Mouse (Mus musculus) left cerebral cortex, adult 8-10 months (tissue): Measurements from ENCODE around the gene Tmod3. TPM values are rescaled to one million over a fixed set of nuclear protein-coding genes. Genes with fewer than 3 reads are reported as not detected.

Experiments
- DNase-seq, 2 experiments: peaks; one replicate each; pipeline ENCODE4 v3.0.0; 2022; ENCODE audit warnings: low spot score in 2 of 2
- total RNA-seq, 4 experiments: library from RNA; stranded (reverse); gene quantifications; 2 replicates each; pipeline ENCODE4 v1.2.4; 2022

Tmod3 gene
- total RNA-seq, result 10 to 100 TPM; 43.9 to 54.9 (median 50.5) TPM

DNA sequence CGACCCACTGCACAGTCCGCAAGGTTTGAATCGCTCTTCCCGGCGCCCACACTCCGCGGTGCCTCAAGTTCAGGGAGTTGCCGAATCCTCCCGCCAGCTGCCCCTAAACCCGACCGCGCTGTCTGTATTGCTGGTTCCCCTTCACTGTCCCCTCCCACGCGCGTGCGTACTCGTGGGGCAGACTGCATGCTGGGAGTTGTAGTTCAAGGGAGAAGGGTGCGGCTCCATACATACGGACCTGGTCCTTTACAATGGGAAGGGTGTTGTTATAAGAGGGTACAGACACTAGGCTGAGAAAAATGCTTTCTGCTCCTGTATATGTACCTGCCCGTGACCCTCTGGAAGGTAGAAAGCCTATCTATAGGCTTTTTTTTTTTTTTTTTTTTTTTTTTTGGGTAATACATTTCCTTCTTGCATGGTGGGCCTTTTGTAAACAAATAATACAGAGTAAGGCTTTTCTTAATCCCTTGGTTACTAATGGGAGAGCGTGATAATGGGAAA, at the start of gene Tmod3:
Gene Tmod3, minus strand, starts transcription at position 146 of the 501 bp plus-strand sequence.
- DNase-seq, result peak; percentile 84 to 92

- no peak for DNase-seq
Observed at GRCm38 (mm10) chr9:75607496-75607895, 48.0 kb upstream of the Tmod3 start.

DNA sequence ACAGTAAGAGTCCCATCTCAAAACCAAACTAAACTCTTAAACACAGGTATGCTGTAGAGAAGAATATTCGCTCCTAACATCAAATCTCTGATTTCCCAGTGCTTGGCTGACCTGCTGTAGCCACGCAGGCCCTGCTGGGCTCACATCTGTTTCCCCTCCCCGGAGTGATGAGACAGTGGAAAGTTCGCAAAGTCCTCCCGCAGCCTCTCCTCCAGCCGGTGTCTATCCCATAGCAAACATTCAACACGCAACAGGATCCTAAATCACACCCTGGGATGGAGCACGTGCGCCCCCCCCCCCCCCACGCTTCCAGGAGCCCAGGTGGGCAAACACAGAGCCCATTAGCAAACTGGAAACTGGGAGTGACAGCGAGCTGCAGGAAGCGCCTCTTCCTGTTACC, 42.1 kb upstream of the Tmod3 start:
- no peak for DNase-seq

DNA sequence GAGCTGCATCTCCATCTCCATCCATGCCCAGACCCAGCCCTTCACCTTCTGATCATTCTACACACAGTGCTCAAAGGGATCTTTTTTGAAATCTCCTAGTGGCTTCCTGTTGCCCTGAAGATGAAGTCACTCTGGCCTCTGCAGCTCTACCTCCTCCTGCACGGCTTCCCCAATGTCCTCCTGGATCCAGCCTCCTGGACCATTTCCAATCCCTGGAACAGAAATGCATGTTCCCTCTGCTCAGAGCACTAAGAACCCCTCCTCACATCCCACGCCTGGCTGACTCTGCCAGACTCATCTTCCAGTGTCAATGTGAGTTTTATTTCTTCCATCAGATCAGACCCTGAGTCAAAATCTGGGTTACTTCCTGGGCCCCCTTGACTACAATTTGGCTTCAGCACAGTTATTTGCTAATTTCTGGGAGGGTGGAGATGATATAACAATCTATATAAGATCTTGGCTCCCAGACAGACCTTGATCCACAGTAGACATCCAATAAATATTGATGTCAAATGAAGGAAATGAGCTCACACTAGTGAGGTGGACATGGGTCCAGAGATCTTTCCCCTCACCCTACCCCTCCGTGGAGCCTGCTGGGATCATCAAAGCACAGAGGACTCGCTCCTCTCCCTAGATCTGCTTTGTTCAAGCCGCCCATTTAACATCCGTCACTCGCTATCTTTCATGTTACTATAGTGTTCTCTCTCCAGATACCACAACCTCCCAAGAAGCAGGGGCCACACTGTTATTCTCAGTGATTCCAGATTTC, 40.9 kb upstream of the Tmod3 start:
- peak in 1 of 2 experiments; percentile 40 for DNase-seq

DNA sequence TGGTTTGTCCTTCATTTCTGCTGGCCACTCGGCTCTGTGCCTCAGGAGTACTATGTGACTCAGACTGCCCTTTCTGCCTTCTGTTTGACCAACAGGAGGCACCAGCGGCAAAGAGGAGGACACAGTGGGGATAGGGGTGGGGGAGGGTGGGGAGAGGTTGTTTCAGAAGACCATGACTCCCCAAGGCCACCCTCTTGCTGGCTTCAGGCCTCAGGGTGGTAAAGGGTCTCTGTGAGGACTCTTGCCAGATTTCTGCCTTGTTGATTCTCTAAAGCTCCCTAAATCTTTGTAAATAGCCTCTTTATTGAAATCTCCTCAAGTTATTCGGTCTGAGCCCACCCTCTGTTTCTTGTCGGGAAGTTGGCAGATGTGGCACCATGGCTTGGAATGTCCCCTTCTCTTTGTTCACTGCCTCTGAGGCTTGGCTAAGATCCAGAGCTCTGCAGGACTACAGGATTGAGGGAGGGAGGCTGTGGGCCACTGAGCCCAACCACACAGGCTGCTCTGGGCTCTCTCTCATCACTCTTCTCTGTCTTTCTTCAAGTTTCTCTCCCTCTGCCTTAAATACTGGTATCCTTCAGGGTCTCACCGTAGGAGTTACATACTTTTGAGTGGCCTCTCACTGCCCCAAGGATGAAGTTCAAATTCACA, 39.9 kb upstream of the Tmod3 start:
- DNase-seq, result peak in 1 of 2 experiments; percentile 58

DNA sequence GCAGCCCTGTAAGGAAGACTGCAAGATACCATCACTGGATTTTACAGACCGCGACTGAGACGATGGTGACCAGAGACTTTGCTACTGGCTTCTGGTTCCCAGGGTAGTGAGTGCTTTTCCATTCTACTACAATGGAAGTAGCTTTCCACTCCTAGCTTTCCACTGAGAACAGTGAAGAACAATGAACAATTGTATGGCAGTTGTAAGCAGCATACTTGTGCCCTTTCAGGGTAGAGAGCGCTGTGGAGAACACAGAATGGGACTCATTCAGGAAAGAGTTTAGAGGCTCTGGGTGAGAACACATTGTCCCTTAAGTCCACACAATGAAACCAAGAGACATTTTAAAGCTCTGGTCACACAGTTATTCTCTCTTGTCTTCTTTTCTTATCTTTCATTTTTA, 38.1 kb upstream of the Tmod3 start:
- DNase-seq, result no peak

GRCm38 (mm10) chr9:75597036-75597435, 37.6 kb upstream of the Tmod3 start:
- DNase-seq, result no peak

GRCm38 (mm10) chr9:75593481-75593880, 34.0 kb upstream of the Tmod3 start:
- DNase-seq, result no peak

DNA sequence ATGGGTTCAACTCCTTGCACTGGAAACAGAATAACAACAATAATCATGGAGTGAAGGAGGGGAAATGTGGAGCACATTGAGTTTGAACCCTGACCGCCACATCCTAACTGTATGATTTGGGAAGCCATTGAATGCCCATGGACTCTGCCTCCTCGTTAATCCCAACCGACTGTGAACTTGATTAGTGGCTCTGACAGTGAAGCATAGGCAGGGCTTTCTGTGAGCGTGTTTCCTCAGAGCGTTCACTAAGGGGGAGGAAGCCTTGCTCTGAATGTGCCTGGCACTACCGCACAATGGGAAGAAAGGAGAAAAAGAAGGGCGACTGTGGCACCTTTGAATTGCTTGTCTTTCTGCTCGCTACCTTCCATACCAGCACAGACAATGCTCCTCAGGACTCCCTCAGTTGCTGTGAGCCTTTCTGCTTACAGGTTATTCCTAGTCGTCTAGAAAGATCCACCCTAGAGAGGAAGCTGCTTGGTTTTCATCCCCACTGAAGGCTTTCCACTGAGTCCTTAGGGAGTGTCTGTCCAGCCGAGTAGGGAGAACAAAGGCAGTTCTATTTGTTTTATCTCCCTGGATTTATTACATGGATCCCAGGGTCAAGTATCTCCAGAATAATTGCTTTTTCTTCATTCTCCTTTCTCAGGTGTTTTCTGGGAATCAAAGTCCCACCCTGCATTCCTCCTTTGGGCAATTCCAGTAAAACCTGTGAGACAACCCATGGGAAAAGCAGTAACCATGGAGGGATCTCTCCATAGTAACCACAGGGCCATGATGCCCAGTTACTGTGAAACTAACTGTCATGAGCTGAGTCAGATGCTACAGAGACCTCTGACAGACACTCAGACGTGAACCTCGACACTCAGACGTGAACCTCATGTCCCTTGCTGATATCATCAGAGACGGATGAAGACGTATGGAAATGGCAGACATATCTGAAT, 30.7 kb upstream of the Tmod3 start:
- DNase-seq, result no peak

GRCm38 (mm10) chr9:75581694-75582350, 22.4 kb upstream of the Tmod3 start:
- no peak for DNase-seq

- DNase-seq, result no peak
Observed at GRCm38 (mm10) chr9:75579321-75579720, 19.9 kb upstream of the Tmod3 start.

DNA sequence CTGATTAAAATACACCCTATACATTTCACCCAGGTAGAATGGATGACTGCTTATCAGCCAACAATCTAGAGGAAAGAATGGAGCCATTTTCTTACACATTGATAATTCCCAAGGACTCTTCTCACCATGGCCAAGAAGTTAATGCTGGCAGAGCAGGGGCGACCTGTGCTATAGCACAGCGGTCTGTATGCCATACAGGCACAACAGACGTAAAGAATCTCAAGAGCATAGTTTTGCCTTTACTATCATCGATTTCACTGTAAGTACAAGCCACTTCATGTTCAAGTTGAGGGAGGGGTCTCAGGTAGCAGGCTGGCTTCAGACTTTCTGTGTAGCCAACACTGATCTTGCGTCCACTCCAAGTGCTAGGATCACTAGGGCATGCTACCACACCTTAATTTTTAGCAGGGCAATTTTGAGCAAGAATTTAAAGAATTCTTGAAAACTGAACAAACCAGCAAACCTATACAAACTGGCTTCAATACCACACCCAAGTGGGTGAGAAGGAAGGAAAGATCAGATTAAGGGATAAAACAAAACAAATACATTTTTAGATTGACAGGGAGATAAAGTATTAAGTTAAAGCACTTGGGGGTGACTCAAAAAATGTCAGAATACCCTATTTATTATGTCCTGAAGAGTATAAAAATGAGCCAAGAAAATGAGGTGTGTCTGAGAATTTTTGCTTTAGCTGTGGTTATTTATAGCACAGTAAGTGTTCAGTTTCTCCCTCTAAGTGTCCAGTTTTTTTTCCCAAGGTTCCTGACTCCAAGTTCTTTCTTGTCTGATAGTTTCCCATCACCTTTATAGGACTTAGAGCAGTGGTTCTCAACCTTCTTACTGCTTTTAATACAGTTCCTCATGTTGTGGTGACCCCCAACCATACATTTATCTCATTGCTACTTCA, 11.8 kb upstream of the Tmod3 start:
- no peak for DNase-seq

DNA sequence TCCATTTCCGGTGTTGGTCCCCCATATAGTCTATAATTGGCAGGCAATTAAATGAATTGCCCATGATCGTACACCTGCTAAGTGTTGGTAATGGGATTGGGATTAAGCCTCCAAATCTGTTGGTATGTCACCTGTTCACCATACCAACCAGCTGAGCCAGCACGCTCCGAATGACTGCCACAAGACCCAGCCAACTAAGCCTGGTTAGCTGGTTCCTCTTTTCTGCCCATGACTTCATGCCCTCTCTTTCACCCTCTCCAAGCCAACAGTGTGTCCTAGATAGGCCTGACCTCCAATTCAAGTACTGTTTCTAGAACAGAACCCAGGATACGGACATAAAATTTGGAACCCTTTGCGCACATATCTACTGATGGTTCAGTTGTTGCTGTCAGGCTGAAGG, 8.9 kb upstream of the Tmod3 start:
- DNase-seq, result no peak

DNA sequence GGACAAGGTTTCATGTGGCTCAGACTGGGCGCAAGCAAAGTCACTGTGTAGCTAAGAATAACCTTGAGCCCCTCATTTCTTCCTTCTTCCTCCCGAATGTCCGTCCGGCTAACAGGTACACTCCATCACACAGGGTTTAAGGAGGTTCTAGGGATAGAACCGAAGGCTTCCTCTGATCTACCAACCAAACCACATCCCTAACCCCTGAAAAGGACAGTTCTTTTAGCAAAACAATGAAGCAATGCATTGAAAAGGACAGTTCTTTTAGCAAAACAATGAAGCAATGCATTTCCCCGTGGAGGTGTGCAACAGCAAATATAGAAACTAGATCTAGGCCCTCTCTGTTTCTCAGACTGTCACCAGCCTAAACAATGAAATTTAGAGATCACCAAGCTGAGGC, 5.4 kb upstream of the Tmod3 start:
- DNase-seq, result no peak

DNA sequence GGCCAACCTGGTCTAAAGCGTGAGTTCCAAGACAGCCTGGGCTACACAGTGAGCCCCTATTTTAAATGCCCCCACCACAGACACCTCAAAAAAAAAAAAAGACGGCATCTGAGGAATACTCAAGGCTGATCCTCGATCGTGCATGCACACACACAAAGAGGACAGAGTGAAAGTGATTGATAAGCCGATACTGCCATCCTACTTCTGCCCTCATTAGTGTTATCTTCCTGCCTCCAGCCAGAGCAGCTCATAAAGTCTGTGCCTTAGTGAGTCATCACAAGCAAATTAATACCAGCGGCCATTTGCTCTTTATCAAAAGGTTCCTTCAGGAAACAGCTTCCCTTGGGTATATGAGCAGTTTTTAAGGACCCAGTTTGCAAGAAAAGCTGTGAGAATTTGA, 4.2 kb upstream of the Tmod3 start:
- DNase-seq, result no peak

- no peak for DNase-seq
Observed at GRCm38 (mm10) chr9:75563176-75563575, 3.7 kb upstream of the Tmod3 start.

DNA sequence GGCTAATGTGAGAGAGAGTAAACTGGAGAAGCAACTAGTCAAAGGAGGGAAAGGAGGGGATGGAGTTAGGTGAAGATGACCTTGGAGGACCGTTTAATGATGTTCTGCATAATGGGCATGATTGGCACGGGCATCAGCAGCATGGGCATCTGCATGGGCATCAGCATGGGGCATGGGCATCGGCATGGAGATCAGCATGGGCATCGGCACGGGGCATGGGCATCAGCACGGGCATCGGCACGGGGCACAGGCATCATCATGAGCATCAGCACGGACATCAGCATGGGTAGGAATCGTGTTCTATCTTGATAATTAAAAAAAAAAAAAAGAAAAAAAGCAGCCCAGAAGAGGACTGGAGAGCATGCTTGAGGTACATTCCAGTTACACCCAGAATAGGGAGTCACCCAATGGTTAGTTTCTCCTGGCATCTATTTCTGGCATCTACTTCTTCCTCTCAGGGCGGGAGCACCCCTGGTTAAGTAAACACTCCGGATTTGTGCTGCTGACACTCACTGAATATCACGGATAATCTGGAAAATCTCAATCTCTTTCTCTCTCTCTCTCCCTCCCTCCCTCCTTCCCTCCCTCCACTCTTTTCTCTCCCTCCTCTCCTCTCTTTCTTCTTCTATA, 1.7 kb upstream of the Tmod3 start:
- DNase-seq, result no peak

GRCm38 (mm10) chr9:75560353-75560752, 896 bp upstream of the Tmod3 start:
- DNase-seq, result no peak

- no peak for DNase-seq
Observed at GRCm38 (mm10) chr9:75558812-75559511, 495 bp downstream of the Tmod3 start.
